Mouse (Mus musculus) CH12.LX (cell line): ENCODE measurements around the gene Ctdsp1. TPM values are rescaled to one million over a fixed set of nuclear protein-coding genes. Genes with fewer than 3 reads are reported as not detected.

Source experiments
- DNase-seq: peaks from one replicate; pipeline ENCODE4 v3.0.0-alpha.2; 2013; ENCODE audit errors: extremely low read depth
- H3K27ac ChIP-seq: 2 replicates; pipeline ENCODE4 v1.5.1; 2012; ENCODE audit warnings: low read depth, mild to moderate bottlenecking, control low read depth, moderate library complexity; ENCODE audit not compliant: insufficient read depth
- H3K27me3 ChIP-seq: replicated peaks from 2 replicates; pipeline ENCODE3; 2012; ENCODE audit warnings: inconsistent platforms
- H3K36me3 ChIP-seq, 2 experiments: replicated peaks in 1 of 2; 2 replicates each; pipeline versions ENCODE3 to v1.6.1; 2012; ENCODE audit warnings: inconsistent platforms in 1 of 2, low read length in 1 of 2, mild to moderate bottlenecking in 1 of 2, mixed read lengths in 1 of 2, moderate library complexity in 1 of 2; ENCODE audit not compliant: control insufficient read depth in 1 of 2, insufficient read depth in 1 of 2
- H3K4me1 ChIP-seq, 2 experiments: 2 replicates each; pipeline ENCODE4 v1.6.1; 2012; ENCODE audit warnings: inconsistent platforms in 1 of 2, moderate library complexity in 1 of 2; ENCODE audit not compliant: insufficient read depth in 2 of 2, control insufficient read depth in 1 of 2
- H3K4me2 ChIP-seq: 2 replicates; pipeline ENCODE4 v1.6.1; 2012; ENCODE audit warnings: low read depth, mild to moderate bottlenecking, control low read depth; ENCODE audit not compliant: poor library complexity, insufficient read depth, severe bottlenecking
- H3K4me3 ChIP-seq, 3 experiments: fragments of 150-350 bp in 1 of 3; sonication (generic) in 1 of 3; replicated peaks in 1 of 3; 2 replicates each; pipeline versions ENCODE3 to v1.5.1; 2011 to 2012; ENCODE audit warnings: low read depth in 2 of 3, low read length in 2 of 3, mild to moderate bottlenecking in 2 of 3, moderate library complexity in 2 of 3, control low read depth in 1 of 3, improper control_type of control experiment in 1 of 3, inconsistent platforms in 1 of 3, mixed read lengths in 1 of 3; ENCODE audit not compliant: poor library complexity in 1 of 3
- H3K79me2 ChIP-seq: replicated peaks from 2 replicates; pipeline ENCODE4 v1.6.1; 2012; ENCODE audit warnings: mild to moderate bottlenecking, moderate library complexity; ENCODE audit not compliant: control insufficient read depth, poor library complexity, insufficient read depth, severe bottlenecking; ENCODE audit errors: extremely low read depth
- H3K9ac ChIP-seq: 2 replicates; pipeline ENCODE4 v1.6.1; 2012; ENCODE audit warnings: low read depth, mild to moderate bottlenecking, control low read depth, moderate library complexity; ENCODE audit not compliant: insufficient read depth
- H3K9me3 ChIP-seq: replicated peaks from 2 replicates; pipeline ENCODE3; 2012; ENCODE audit warnings: low read length, inconsistent platforms, mixed read lengths
- BHLHE40 ChIP-seq: IDR thresholded peaks from 2 replicates; pipeline ENCODE4 v1.6.1; 2011; ENCODE audit warnings: mild to moderate bottlenecking, low read depth, low read length, improper control_type of control experiment
- CHD1 ChIP-seq: IDR thresholded peaks from 2 replicates; pipeline ENCODE4 v1.6.1; 2012; ENCODE audit warnings: low read depth, low read length, improper control_type of control experiment, inconsistent platforms
- CHD2 ChIP-seq: IDR thresholded peaks from 2 replicates; pipeline ENCODE4 v1.6.1; 2011; ENCODE audit warnings: low read length, improper control_type of control experiment
- CTCF ChIP-seq, 2 experiments: IDR thresholded peaks in 1 of 2; conservative IDR thresholded peaks in 1 of 2; 2 replicates each; pipeline ENCODE4 v1.5.1; 2011 to 2012; ENCODE audit warnings: low read depth in 2 of 2, low read length in 2 of 2, improper control_type of control experiment in 1 of 2, inconsistent platforms in 1 of 2, mild to moderate bottlenecking in 1 of 2, moderate library complexity in 1 of 2
- ELF1 ChIP-seq: IDR thresholded peaks from 2 replicates; pipeline ENCODE4 v1.6.1; 2014; ENCODE audit warnings: low read depth, mild to moderate bottlenecking, inconsistent platforms, low read length, improper control_type of control experiment
- EP300 ChIP-seq: IDR thresholded peaks from 2 replicates; pipeline ENCODE4 v1.6.1; 2011; ENCODE audit warnings: low read length, improper control_type of control experiment
- GABPA ChIP-seq: IDR thresholded peaks from 2 replicates; pipeline ENCODE4 v1.6.1; 2012; ENCODE audit warnings: low read depth, low read length, improper control_type of control experiment, inconsistent platforms; ENCODE audit not compliant: insufficient replicate concordance
- HCFC1 ChIP-seq: IDR thresholded peaks from 2 replicates; pipeline ENCODE4 v1.6.1; 2012; ENCODE audit warnings: low read depth, mild to moderate bottlenecking, inconsistent platforms, low read length, improper control_type of control experiment
- IRF4 ChIP-seq: IDR thresholded peaks from 2 replicates; pipeline ENCODE4 v1.6.1; 2014; ENCODE audit warnings: low read depth, mild to moderate bottlenecking, inconsistent platforms, low read length, improper control_type of control experiment
- JUND ChIP-seq: conservative IDR thresholded peaks from 2 replicates; pipeline ENCODE4 v1.6.1; 2011; ENCODE audit warnings: low read depth, low read length, improper control_type of control experiment
- MAFK ChIP-seq: IDR thresholded peaks from 2 replicates; pipeline ENCODE4 v1.6.1; 2011; ENCODE audit warnings: low read length, improper control_type of control experiment; ENCODE audit not compliant: insufficient replicate concordance
- MAX ChIP-seq: IDR thresholded peaks from 2 replicates; pipeline ENCODE4 v1.6.1; 2011; ENCODE audit warnings: low read length, improper control_type of control experiment
- MXI1 ChIP-seq: IDR thresholded peaks from 2 replicates; pipeline ENCODE4 v1.6.1; 2011; ENCODE audit warnings: mild to moderate bottlenecking, low read depth, low read length, improper control_type of control experiment
- MYC ChIP-seq: IDR thresholded peaks from 2 replicates; pipeline ENCODE4 v1.6.1; 2011; ENCODE audit warnings: low read depth, mild to moderate bottlenecking, improper control_type of control experiment, low read length
- NELFE ChIP-seq: IDR thresholded peaks from 2 replicates; pipeline ENCODE4 v1.6.1; 2011; ENCODE audit warnings: low read depth, low read length, improper control_type of control experiment
- NRF1 ChIP-seq: IDR thresholded peaks from 2 replicates; pipeline ENCODE4 v1.6.1; 2014; ENCODE audit warnings: low read depth, mild to moderate bottlenecking, inconsistent platforms, low read length, improper control_type of control experiment, moderate library complexity
- PAX5 ChIP-seq: IDR thresholded peaks from 2 replicates; pipeline ENCODE4 v1.6.1; 2012; ENCODE audit warnings: low read length, inconsistent platforms, mixed read lengths
- POLR2AphosphoS2 ChIP-seq: IDR thresholded peaks from 2 replicates; pipeline ENCODE4 v1.6.1; 2011; ENCODE audit warnings: low read depth, low read length, improper control_type of control experiment
- SIN3A ChIP-seq: IDR thresholded peaks from 2 replicates; pipeline ENCODE4 v1.6.1; 2012; ENCODE audit warnings: low read length, improper control_type of control experiment, inconsistent platforms
- UBTF ChIP-seq: IDR thresholded peaks from 2 replicates; pipeline ENCODE4 v1.6.1; 2012; ENCODE audit warnings: low read depth, mild to moderate bottlenecking, inconsistent platforms, low read length, improper control_type of control experiment, moderate library complexity
- USF1 ChIP-seq: IDR thresholded peaks from 2 replicates; pipeline ENCODE4 v1.6.1; 2014; ENCODE audit warnings: low read depth, mild to moderate bottlenecking, inconsistent platforms, low read length, improper control_type of control experiment
- USF2 ChIP-seq: conservative IDR thresholded peaks from 2 replicates; pipeline ENCODE4 v1.6.1; 2011; ENCODE audit warnings: low read depth, low read length, improper control_type of control experiment
- ZKSCAN1 ChIP-seq: IDR thresholded peaks from 2 replicates; pipeline ENCODE4 v1.6.1; 2012; ENCODE audit warnings: low read depth, inconsistent platforms, low read length, improper control_type of control experiment, borderline replicate concordance
- ZMIZ1 ChIP-seq: IDR thresholded peaks from 2 replicates; pipeline ENCODE4 v1.6.1; 2012; ENCODE audit warnings: low read depth, mild to moderate bottlenecking, inconsistent platforms, low read length, improper control_type of control experiment
- dilution Hi-C: fragments of 300-500 bp; cut with MboI; formaldehyde crosslinking; loops from 2 replicates; pipeline ENCODE4 v1.14.3; 2020; ENCODE audit warnings: low sequenced_read_pairs; ENCODE audit not compliant: extremely low pct_unique_long_range_greater_than_20kb, extremely low pct_ligation_motif_present
- in situ Hi-C: fragments of 300-500 bp; cut with MboI; formaldehyde crosslinking; loops from 3 replicates; pipeline ENCODE4 v1.14.3; 2019; ENCODE audit warnings: low sequenced_read_pairs, low pct_ligation_motif_present, low pct_unique_long_range_greater_than_20kb, mixed read lengths
- polyA plus RNA-seq: library from polyadenylated mRNA; unstranded; fragments of >175 nt; gene quantifications from 2 replicates; pipeline ENCODE4 v1.2.1, GENCODE M21; 2012; ENCODE audit warnings: low read depth; ENCODE audit not compliant: insufficient read length
- total RNA-seq, 2 experiments: library from RNA; depleted of rRNA; stranded (reverse); fragments of 300-350 nt in 1 of 2; fragments of >200 nt in 1 of 2; gene quantifications; 2 replicates each; pipeline ENCODE4 v1.2.3; 2012 to 2014

The Ctdsp1 gene
- total and polyA plus RNA-seq, 3 experiments: 14.4 to 65.8 (median 23.4) TPM

GRCm38 (mm10) chr1:74370040-74370439 lies 21.3 kb upstream of the Ctdsp1 start:
- Histone ChIP-seq H3K4me2 (no peak overlapping the region), H3K9me3 (no peaks in the 10 kb centered on the region)
- dilution Hi-C loops: no loop called here
- in situ Hi-C loops: no loop called here
- TF ChIP-seq CHD1 (no peak), CHD2 (no peak), UBTF (no peak), IRF4 (no peak), HCFC1 (no peak), JUND (no peak), ZKSCAN1 (no peak), USF1 (no peak), CTCF (conservative IDR thresholded peaks at IDR 0.05 in 1 of 2, IDR thresholded peaks at IDR 0.05 in 1 of 2; ENCODE audit: low read depth in 2 of 2, low read length in 2 of 2) (no peak), BHLHE40 (no peak), MXI1 (no peak), MYC (no peak), NRF1 (no peak), NELFE (no peak), EP300 (no peak), GABPA (no peak), MAX (no peak)
- TF ChIP-seq, all 38 proteins: peak for 0
- no peak overlapping the region for H3K4me3 ChIP-seq
- H3K27me3 ChIP-seq: no peaks in the 10 kb centered on the region
- no peak for DNase-seq
- H3K79me2 ChIP-seq: no peaks in the 10 kb centered on the region
- H3K4me1 ChIP-seq: peaks cover 18 to 37% of the 10 kb centered on the region in 2 experiments
- H3K27ac ChIP-seq: no peak overlapping the region
- peaks cover 0 to 6% of the 10 kb centered on the region in 2 experiments for H3K36me3 ChIP-seq
- H3K9ac ChIP-seq: no peak overlapping the region

- TF ChIP-seq CTCF (conservative IDR thresholded peaks at IDR 0.05 in 1 of 2, IDR thresholded peaks at IDR 0.05 in 1 of 2; ENCODE audit: low read depth in 2 of 2, low read length in 2 of 2) (no peak), ELF1 (no peak), ZKSCAN1 (no peak), MAFK (no peak), MAX (no peak), ZMIZ1 (no peak), USF2 (no peak), PAX5 (no peak), CHD2 (no peak), GABPA (no peak), POLR2AphosphoS2 (no peak), SIN3A (no peak)
- no peaks in the 10 kb centered on the region for H3K9me3 ChIP-seq
- H3K4me3 ChIP-seq: no peak overlapping the region
- peaks cover 30 to 42% of the 10 kb centered on the region in 2 experiments for H3K4me1 ChIP-seq
- H3K27ac ChIP-seq: no peak overlapping the region
- no peak overlapping the region for H3K9ac ChIP-seq
- dilution Hi-C loops: no loop called here
- peaks cover 0 to 3% of the 10 kb centered on the region in 2 experiments for H3K36me3 ChIP-seq
- in situ Hi-C loops: no loop called here
- DNase-seq: no peak
- no peaks in the 10 kb centered on the region for H3K79me2 ChIP-seq
- H3K4me2 ChIP-seq: no peak overlapping the region
- no peaks in the 10 kb centered on the region for H3K27me3 ChIP-seq
Measured at GRCm38 (mm10) chr1:74373372-74373771, 17.9 kb upstream of the Ctdsp1 start.
